Mouse (Mus musculus) testis, adult 2 months (tissue): ENCODE results near the gene Vwa1.

Experiments used
- CTCF ChIP-seq: fragments of 200-500 bp; IDR thresholded peaks from 2 replicates; pipeline ENCODE4 v1.5.1; 2012; ENCODE audit warnings: low read depth, mild to moderate bottlenecking, inconsistent platforms, low read length, moderate library complexity; ENCODE audit not compliant: control insufficient read depth, insufficient read depth, insufficient replicate concordance
- POLR2A ChIP-seq: fragments of 200-500 bp; IDR thresholded peaks from 2 replicates; pipeline ENCODE4 v1.6.1; 2012; ENCODE audit warnings: low read depth, mild to moderate bottlenecking, inconsistent platforms, low read length, moderate library complexity; ENCODE audit not compliant: control insufficient read depth

DNA sequence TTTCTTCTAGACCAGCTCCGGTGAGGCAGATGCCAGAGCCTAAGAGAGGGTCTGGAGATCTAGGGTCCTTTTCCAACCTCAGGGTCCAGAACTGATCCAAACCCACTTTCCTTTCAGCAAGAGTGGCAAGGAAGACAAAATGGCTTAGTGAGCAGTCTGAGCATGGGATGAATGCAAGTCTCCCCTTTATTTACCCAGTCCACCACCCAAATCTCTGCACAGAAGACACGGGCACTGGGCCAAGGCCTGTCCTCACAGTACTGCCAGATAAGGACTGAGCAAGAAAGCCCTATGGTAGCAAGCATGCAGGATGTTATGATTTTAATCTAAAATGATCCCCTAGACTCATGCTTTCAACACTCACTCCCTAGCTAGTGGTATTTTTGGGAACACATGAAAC is 3.3 kb upstream of the Vwa1 start:
- TF ChIP-seq CTCF (no peak), POLR2A (no peak)
